Mouse (Mus musculus) hindbrain, embryonic 10.5 days (tissue): ENCODE data around the gene Enthd1. TPM values are rescaled to one million over a fixed set of nuclear protein-coding genes. Genes with fewer than 3 reads are reported as not detected.
A peak's percentile ranks its signal among the peaks of the same experiment; 100 is the strongest.
"Not testable (repeated sequence)": the region's sequence is repeated elsewhere in the genome, so short reads cannot be mapped to it uniquely, and the experiment has no call there.

ENCODE experiments used
- DNase-seq: peaks from one replicate; pipeline ENCODE4 v3.0.0-alpha.2; 2017; ENCODE audit warnings: low spot score
- H3K27ac ChIP-seq: fragments of 300-500 bp; sonication (generic); 2 replicates; pipeline ENCODE4 v1.5.1; 2016; ENCODE audit warnings: mild to moderate bottlenecking, moderate library complexity
- H3K27me3 ChIP-seq: fragments of 300-500 bp; sonication (generic); 2 replicates; pipeline ENCODE4 v1.6.1; 2016; ENCODE audit warnings: mild to moderate bottlenecking; ENCODE audit not compliant: poor library complexity, insufficient read depth, severe bottlenecking
- H3K36me3 ChIP-seq: fragments of 300-500 bp; sonication (generic); 2 replicates; pipeline ENCODE4 v1.6.1; 2016; ENCODE audit warnings: mild to moderate bottlenecking, moderate library complexity
- H3K4me1 ChIP-seq: fragments of 300-500 bp; sonication (generic); replicated peaks from 2 replicates; pipeline ENCODE4 v1.6.1; 2016; ENCODE audit warnings: mild to moderate bottlenecking
- H3K4me3 ChIP-seq: fragments of 300-500 bp; sonication (generic); 2 replicates; pipeline ENCODE4 v1.5.1; 2016; ENCODE audit warnings: mild to moderate bottlenecking, moderate library complexity
- H3K9me3 ChIP-seq: fragments of 300-500 bp; sonication (generic); 2 replicates; pipeline ENCODE4 v1.6.1; 2016; ENCODE audit warnings: mild to moderate bottlenecking, moderate library complexity
- WGBS: fragments of 180-500 bp; shearing (Covaris S2); methylation state at CpG from one replicate; pipeline ENCODE4 v1.1.7; 2016; 5-methylcytosine and 5-hydroxymethylcytosine counted together
- polyA plus RNA-seq: library from polyadenylated mRNA; unstranded; fragments of >200 nt; fragmentation: Nextera tagmentation; extraction: Ambion mirVana; gene quantifications from 2 replicates; pipeline ENCODE4 v1.2.1, GENCODE M21; 2016

The Enthd1 gene
- polyA plus RNA-seq, 1 experiment from 2014 or later = not detected

DNA sequence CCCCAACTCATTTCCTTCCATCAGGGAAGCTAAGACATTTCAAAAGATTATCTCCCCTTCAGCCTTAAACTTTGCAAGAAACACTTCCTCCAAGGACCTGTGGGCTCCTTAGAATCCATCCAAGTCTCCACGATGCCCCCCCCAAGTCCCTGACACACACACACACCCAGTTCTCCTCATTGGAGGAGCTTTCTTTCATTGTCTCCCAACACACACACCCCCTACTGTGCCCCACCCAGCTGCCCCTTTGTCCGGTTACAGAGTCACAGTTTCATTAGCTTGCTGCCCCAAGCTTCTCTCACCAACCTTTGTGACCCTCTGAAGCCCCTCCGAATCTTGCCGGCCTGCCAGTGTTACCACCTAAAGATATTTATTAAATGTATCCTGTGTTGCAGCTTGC is 21.3 kb upstream of the Enthd1 start:
- Histone ChIP-seq H3K9me3 (no peaks in the 10 kb centered on the region), H3K4me3 (no peak overlapping the region), H3K27me3 (peaks cover 15% of the 10 kb centered on the region; the same call in 1 of the 2 replicates), H3K36me3 (no peaks in the 10 kb centered on the region), H3K4me1 (peaks cover 14% of the 10 kb centered on the region), H3K27ac (no peak overlapping the region)
- DNase-seq = no peak
- WGBS = 20% methylated on average over 4 of the region's 4 CpGs

DNA sequence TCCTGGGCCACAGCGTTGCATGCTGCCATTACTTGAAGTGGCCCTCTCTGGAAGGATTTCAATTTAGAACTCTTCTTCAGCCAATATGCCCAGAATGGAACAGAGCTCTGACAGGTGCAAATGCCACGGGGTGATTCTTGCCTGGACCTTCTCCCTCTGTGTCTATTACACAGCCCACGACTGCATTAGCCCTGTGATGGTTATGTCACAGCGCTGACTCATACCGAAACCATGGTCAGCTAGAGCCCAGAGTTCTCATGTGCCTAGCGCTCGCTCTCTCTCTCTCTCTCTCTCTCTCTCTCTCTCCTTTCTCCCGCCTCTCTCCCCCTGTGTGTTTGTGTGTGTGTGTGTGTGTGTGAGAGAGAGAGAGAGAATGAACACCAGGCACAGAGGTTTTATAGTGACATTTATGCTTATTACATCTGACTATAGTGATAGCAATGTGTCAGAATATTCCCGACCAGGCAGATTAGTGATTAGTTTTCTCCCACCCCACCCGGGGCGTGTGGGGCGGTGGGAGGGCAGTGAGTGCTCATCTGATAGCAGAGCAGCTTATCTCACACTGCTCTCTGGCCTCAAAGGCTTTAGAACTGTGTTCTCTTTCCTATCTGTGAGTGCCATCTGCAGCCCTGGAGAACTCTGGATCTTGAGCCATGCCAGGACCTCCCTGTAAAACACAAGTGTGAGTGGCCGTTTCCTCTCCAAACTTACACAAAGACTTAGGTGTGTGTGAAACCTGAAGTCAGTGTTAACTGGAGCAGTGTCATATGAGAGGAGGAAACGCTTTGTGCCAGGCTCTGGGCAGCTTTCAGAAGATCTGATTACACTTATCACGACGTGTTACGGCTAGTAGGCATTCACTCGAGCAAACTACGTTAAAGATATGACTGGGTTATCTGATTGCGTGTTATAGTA is 17.9 kb upstream of the Enthd1 start:
- Histone ChIP-seq H3K36me3 (no peaks in the 10 kb centered on the region), H3K9me3 (no peaks in the 10 kb centered on the region), H3K4me1 (peaks cover 28% of the 10 kb centered on the region), H3K27ac (no peak overlapping the region), H3K4me3 (no peak overlapping the region), H3K27me3 (peaks cover 36% of the 10 kb centered on the region)
- WGBS = 81% methylated on average over 20 of the region's 20 CpGs
- no peak for DNase-seq

DNA sequence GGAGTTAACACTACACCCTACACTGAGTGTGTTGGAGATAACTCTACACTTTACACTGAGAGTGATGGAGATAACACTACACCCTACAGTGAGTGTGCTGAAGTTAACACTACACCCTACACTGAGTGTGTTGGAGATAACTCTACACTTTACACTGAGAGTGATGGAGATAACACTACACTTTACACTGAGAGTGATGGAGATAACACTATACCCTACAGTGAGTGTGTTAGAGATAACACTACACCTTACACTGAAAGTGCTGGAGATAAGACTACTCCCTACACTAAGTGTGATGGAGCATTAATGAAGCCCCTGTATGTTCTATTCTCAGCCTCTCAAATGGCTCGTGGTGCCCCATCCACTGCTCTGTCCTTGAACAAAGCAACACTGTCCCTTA is 15.6 kb upstream of the Enthd1 start:
- 70% methylated on average over 1 of the region's 1 CpGs for WGBS
- not testable (repeated sequence) for H3K27ac ChIP-seq, H3K9me3 ChIP-seq, H3K4me3 ChIP-seq, DNase-seq, H3K36me3 ChIP-seq
- Histone ChIP-seq H3K4me1 (peaks cover 26% of the 10 kb centered on the region), H3K27me3 (peaks cover 59% of the 10 kb centered on the region)

DNA sequence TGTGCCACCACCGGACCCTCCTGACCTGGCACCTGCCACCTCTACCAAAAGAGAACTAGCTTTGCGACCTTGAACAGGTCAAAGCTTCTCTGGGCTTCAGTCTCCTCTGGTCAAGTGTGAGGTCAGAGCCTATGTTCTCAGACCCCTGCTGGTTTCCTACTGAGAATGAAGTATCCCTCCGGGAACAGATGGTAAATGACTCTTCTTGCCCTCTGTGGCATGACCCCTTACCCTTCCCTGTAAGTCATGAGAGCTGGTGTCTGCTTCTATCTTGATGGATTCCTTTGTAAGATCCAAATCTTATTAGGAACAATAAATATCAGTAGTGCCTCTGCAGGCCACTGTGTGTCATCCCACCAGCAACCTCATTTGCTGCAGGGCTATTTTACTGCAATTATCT is 14.2 kb upstream of the Enthd1 start:
- H3K4me1 ChIP-seq = peaks cover 25% of the 10 kb centered on the region
- DNase-seq = no peak
- no peak overlapping the region for H3K4me3 ChIP-seq
- H3K36me3 ChIP-seq = no peaks in the 10 kb centered on the region
- no peaks in the 10 kb centered on the region for H3K9me3 ChIP-seq
- 55% methylated on average over 3 of the region's 3 CpGs for WGBS
- H3K27ac ChIP-seq = no peak overlapping the region
- H3K27me3 ChIP-seq = peaks cover 53% of the 10 kb centered on the region

DNA sequence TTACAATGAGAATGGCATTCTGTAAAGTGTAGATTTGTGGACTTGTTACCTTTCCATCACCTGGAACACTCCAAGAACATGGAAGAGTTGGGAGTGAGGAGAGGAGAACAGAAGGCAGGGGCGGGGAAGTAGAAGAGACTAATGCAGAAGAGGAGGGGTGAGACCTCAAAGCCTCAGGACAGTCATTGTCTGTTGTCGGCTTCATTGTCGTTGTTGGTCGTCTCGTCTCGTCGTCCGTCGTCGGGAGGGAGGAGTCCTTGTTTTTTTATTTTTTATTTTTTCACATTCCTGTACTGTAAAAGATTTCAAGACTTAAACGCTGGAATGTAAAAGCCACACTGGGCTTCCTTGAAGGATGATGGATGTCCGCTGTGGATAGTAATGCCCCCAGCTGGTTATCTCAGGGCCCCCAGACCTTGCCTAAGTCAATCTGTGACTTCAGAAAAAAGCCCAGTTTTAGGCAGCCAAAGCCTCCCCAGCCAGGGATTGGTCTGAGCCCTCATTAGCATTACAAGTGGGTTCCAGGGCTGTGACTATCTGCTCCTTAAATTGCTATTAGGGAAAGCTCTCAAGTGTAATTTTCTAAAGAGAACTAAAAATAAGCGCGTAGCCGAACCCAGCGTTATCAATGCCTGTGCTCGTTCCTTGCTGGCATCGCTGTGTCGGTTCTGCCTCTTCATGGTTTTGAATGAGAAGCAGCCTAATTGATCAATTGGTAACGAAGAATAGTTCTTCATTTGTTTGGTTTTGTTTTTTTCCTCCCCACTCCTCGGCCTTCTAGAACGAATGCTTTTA is 12.4 kb upstream of the Enthd1 start:
- peaks cover 25% of the 10 kb centered on the region for H3K4me1 ChIP-seq
- no peaks in the 10 kb centered on the region for H3K36me3 ChIP-seq
- no peak for DNase-seq
- no peaks in the 10 kb centered on the region for H3K9me3 ChIP-seq
- H3K4me3 ChIP-seq = peak overlapping the region; percentile 29; the same call in 1 of the 2 replicates
- H3K27me3 ChIP-seq = peaks cover 55% of the 10 kb centered on the region
- H3K27ac ChIP-seq = 0 out of 2 replicates have a peak overlapping the region, but pooled peaks have one; percentile 45
- WGBS = 15% methylated on average over 22 of the region's 22 CpGs

DNA sequence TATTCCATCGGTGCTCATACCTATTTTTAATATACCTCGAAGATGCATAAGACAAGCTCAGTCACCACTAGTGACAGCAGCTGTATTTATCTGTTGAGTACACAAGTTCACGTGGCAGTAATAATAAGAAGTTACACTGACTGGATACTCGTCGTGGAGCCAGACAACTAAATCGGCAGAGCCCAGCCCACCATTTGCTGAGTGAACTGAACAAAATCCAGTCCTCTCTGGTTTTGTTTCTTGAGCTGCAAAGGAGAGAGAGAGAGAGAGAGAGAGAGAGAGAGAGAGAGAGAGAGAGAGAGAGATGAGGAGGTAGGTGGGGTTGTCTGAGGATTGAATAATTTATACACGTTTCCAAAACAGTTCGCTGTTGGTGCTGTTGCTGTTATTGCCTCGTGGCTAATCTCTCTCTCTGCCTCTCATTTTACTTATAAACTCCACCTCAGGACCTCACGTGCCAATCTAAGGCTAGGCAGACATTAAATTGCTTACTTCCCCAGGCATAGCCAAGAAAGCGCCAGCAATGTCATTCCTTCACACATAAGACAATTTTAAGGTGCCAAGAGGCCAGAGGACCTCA is 11.5 kb upstream of the Enthd1 start:
- Histone ChIP-seq H3K36me3 (no peaks in the 10 kb centered on the region), H3K9me3 (no peaks in the 10 kb centered on the region), H3K27ac (no peak overlapping the region), H3K4me1 (peaks cover 25% of the 10 kb centered on the region), H3K4me3 (no peak overlapping the region), H3K27me3 (peaks cover 49% of the 10 kb centered on the region)
- no peak for DNase-seq
- WGBS = 83% methylated on average over 11 of the region's 11 CpGs

DNA sequence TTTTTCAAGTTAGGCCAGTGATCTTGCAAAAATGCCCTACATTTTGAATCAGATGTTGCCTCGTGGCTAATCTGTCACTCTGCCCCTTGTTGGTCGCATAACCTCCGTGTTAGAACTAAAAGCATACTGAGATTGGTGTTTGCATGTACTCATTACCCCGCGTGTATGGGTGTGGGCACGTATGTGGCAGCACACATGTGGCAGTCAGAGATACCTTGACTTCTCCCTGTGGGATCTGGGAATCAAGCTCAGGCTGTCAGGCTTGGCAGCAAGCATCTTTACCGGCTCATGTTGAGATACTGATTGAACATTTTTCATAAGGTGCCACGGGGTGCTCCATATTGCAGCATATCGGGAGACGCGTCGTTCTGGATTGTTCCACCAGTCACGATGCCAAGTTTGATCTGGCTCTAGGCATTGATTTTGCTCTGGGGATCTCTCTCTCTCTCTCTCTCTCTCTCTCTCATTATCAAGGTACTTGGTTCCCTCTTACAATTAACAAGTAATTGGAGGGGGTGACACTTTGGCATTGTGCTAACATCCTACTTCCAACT is 10.9 kb upstream of the Enthd1 start:
- Histone ChIP-seq H3K27ac (no peak overlapping the region), H3K9me3 (no peaks in the 10 kb centered on the region), H3K36me3 (no peaks in the 10 kb centered on the region), H3K27me3 (peaks cover 44% of the 10 kb centered on the region), H3K4me1 (peaks cover 25% of the 10 kb centered on the region), H3K4me3 (no peak overlapping the region)
- WGBS = 94% methylated on average over 13 of the region's 13 CpGs
- no peak for DNase-seq

DNA sequence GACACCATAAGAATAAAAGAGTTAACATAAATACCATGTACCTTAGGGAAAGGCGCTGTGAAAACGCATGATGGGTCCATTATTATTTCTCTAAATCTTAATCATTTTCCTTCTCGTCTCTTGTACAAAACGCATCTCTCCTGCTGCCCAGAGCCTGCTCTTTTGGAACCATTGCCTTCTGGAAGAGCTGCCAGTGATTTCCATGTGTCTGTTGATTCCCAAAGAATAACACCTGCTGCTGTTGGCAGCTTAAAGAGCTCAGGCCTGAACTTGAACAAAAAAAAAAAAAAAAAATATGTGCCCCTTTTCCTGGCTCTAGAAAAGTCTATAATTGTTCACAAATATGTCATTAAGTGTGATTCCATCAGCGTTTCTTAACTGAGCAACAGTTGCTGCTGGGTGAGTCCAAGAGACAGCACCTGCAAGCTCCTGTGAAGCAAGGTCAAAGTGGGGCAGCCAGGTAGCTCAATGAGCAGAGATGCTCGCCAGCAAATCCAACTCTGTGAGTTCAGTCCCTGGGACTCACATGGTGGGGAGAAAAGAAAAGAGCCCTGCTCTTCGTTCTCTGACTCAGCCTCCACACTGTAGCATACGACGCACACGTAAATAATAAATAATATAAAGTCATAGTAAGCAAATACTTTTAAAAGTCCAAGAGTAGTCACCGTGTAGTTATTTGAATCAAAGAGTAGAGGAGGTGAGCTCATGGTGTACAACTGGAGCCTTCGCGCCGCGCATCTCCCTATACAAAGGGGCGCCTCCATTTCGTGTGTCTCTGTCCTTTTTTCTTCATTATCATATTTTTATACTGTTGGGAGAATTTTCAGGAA is 9.5 kb upstream of the Enthd1 start:
- 92% methylated on average over 17 of the region's 17 CpGs for WGBS
- no peaks in the 10 kb centered on the region for H3K36me3 ChIP-seq
- no peak for DNase-seq
- H3K9me3 ChIP-seq = no peaks in the 10 kb centered on the region
- H3K27me3 ChIP-seq = peaks cover 37% of the 10 kb centered on the region
- H3K27ac ChIP-seq = no peak overlapping the region
- H3K4me3 ChIP-seq = no peak overlapping the region
- H3K4me1 ChIP-seq = peaks cover 25% of the 10 kb centered on the region

DNA sequence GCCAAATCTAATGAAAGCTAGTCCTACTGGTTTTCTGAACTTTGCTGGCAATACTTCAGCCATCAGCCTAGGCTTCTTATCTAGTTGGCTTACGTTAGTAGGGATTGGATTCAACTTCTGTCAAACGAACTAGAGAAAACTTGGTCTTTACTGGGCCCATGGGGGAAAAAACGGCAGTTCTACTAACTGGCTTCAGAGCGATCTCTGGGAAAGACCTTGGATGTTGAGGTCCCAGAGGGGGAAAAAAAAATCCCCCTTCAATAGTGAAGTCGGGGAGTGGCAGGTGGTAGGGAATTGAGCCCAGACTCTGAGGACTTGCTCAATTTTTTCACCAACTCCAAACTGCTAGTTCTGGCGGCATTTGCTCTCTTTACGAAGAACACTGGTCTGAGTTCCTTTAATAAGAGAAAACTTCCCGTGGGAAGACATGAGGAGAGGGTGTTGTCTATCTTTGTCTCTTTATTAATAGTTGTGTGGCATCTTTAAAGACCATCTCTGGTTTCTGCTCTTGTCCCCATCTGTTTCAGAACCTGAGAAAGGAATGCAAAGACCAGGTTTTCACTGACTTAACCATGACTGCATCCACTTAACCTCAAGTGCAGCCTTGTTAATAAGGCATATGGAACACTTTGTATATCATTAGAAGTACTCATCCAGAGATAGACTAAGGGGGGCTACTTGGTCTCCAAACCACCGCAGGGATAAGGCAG is 8.0 kb upstream of the Enthd1 start:
- Histone ChIP-seq H3K27me3 (peaks cover 27% of the 10 kb centered on the region), H3K36me3 (no peaks in the 10 kb centered on the region), H3K27ac (no peak overlapping the region), H3K4me3 (no peak overlapping the region), H3K4me1 (peaks cover 12% of the 10 kb centered on the region), H3K9me3 (no peaks in the 10 kb centered on the region)
- 83% methylated on average over 9 of the region's 9 CpGs for WGBS
- no peak for DNase-seq

DNA sequence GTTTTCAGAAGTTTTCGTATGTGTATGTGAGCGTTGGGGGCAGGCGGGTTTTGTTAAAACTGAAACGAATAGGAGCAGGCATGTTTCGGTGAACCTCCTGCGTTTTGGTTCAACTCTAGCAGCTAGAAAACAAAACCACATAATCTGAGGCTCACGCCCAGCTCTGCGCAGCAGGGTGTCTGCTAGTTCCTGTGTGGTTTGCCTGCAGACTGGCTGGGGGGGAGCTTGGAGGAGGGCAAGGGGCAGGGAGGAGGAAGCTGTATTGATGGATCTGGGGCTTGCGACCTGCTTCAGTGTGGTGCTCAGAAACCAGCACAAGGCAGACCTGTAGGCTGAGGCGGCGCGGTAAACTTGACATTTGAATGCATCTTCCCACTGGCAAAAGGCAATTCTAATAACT is 7.3 kb upstream of the Enthd1 start, which contains the start of gene Grap2:
Gene Grap2 (plus strand): TSS at position 304 of the 400 bp plus-strand sequence.
- H3K9me3 ChIP-seq = no peaks in the 10 kb centered on the region
- no peak within 1 kb of the TSS for H3K27ac ChIP-seq
- no peaks in the 10 kb centered on the region for H3K36me3 ChIP-seq
- no peak for DNase-seq
- peaks cover 6% of the 10 kb centered on the region for H3K4me1 ChIP-seq
- peaks cover 20% of the 10 kb centered on the region for H3K27me3 ChIP-seq
- WGBS = 60% methylated on average over 12 of the region's 12 CpGs
- no peak within 1 kb of the TSS for H3K4me3 ChIP-seq

DNA sequence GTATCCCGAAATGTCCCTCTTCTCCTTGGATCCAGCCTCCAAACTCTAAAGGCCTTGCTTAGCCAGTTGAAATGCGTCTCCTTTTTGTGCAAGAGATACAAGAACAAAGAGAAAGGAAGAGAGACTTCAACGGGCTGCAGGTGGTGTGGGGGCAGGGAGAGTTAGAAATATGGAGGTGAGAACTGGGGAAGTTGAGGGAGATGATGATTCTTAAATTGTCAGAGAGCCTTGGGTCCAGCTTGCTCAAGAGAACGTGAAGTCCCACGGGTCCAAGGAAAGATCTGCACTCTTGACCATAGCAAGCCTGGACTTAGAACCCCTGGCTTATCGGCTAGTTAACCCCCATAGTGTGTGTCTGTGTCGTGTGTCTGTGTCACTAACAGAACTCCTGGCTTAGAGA is 6.7 kb upstream of the Enthd1 start:
- Histone ChIP-seq H3K27me3 (peaks cover 13% of the 10 kb centered on the region), H3K9me3 (no peaks in the 10 kb centered on the region), H3K27ac (no peak overlapping the region), H3K36me3 (no peaks in the 10 kb centered on the region), H3K4me1 (no peaks in the 10 kb centered on the region), H3K4me3 (no peak overlapping the region)
- no peak for DNase-seq
- 69% methylated on average over 7 of the region's 7 CpGs for WGBS
